Mouse (Mus musculus) thymus, postnatal 14 days (tissue): ENCODE results near the gene Als2cr12.
"Not testable (repeated sequence)": the region's sequence is repeated elsewhere in the genome, so short reads cannot be mapped to it uniquely, and the experiment has no call there.

ENCODE experiments used
- DNase-seq: peaks from one replicate; pipeline ENCODE4 v3.0.0; 2021

Gene Als2cr12

DNA sequence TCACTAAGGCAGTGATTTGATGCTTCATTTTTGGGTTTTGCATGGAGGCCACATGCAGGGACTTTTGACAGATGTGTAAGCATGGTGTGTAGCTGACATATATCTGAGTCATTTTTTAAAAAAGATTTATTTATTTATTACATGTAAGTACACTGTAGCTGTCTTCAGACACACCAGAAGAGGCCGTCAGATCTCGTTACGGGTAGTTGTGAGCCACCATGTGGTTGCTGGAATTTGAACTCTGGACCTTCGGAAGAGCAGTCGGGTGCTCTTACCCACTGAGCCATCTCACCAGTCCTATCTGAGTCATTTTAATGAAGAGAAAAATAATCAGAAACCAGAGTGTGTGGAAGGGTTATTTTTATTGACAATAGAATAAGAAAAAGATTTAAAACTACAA is 86.2 kb downstream of the Als2cr12 start:
- DNase-seq = not testable (repeated sequence)

DNA sequence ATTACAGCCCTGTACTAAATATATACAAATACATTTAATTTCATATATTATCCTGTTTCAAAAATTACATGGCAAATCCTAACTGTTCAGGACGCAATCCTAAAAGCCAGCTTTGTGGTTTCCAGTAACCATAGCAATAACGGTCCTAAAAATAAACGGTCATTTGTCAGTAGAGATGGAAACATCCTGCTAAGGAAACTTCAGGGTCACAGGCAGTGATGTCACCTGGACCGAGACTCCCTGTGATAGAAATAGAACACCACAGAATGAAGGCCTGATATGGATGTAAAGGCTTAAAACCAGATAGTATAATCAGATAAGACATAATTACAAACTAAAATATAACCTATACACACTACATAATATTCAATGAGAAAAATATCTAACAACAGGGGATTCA is 92.1 kb downstream of the Als2cr12 start:
- no peak for DNase-seq

DNA sequence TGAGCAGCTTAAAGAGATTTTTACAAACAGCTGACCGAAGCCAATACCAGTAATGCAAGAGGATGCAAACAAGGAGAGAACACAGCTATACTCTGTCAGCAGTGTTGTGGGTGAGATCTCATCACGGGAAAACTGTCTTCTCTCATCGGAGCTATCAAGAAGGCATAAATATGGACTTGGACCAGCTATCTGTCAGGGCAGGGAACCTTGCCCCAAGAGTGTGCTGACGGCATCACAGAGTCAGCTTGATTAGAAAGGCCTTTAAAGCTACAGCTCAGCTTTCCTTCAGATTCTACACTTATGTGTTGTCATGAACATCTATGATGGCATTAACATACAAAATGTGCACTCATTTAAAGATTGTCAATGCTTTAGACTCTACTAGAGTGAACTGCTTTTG is 93.1 kb downstream of the Als2cr12 start:
- DNase-seq = no peak
